Mouse (Mus musculus): ENCODE measurements around the gene Sec14l1.

DNA sequence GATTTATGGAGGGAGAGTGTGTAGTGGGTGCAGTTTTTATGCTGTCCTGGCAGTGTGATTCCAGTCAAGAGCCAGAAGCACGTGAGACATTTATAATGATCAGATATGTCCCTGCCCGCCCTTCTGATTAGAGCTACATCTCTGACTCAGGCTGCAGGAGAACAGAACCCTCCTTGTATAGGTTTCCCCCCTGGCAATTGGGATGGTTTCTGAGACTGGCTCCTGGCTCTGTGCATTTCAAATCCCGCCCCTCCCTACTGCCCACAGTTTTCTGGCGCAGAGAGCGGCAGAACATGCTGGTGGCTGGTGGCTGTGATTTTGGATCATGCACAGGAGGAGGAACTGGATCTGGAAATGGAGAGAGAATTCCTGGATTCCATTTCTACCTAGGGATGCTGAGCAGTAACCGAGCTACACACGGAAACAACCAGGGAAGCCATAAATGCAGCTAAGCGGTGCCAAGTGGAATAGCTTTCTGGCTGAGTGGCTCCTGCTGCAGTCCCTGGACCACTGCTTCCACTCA is 93.2 kb downstream of the Sec14l1 start:
- no peak for TF ChIP-seq GATA1 (IDR thresholded peaks at IDR 0.05; ENCODE audit: borderline replicate concordance, low read length)
- TF ChIP-seq FLI1 (IDR thresholded peaks at IDR 0.05; ENCODE audit: low read length) = no peak
